Mouse (Mus musculus) testis, adult 2 months (tissue): ENCODE measurements around the gene Gm11541. TPM values are rescaled to one million over a fixed set of nuclear protein-coding genes. Genes with fewer than 3 reads are reported as not detected.

Source experiments
- H3K27ac ChIP-seq: fragments of 200-500 bp; 2 replicates; pipeline ENCODE4 v1.5.1; 2012; ENCODE audit warnings: low read depth, low read length; ENCODE audit not compliant: control insufficient read depth, insufficient read depth
- H3K27me3 ChIP-seq: fragments of 200-500 bp; 2 replicates; pipeline ENCODE4 v1.6.1; 2012; ENCODE audit warnings: mild to moderate bottlenecking, low read length, moderate library complexity; ENCODE audit not compliant: control insufficient read depth, insufficient read depth
- H3K36me3 ChIP-seq: fragments of 200-500 bp; 2 replicates; pipeline ENCODE4 v1.6.1; 2012; ENCODE audit warnings: mild to moderate bottlenecking, low read length; ENCODE audit not compliant: control insufficient read depth, insufficient read depth
- H3K4me1 ChIP-seq: fragments of 200-500 bp; 2 replicates; pipeline ENCODE4 v1.6.1; 2012; ENCODE audit warnings: low read length; ENCODE audit not compliant: control insufficient read depth, insufficient read depth
- H3K4me3 ChIP-seq: fragments of 200-500 bp; 2 replicates; pipeline ENCODE4 v1.5.1; 2012; ENCODE audit warnings: low read depth, mild to moderate bottlenecking, low read length, moderate library complexity, mixed read lengths; ENCODE audit not compliant: control insufficient read depth
- CTCF ChIP-seq: fragments of 200-500 bp; IDR thresholded peaks from 2 replicates; pipeline ENCODE4 v1.5.1; 2012; ENCODE audit warnings: low read depth, mild to moderate bottlenecking, inconsistent platforms, low read length, moderate library complexity; ENCODE audit not compliant: control insufficient read depth, insufficient read depth, insufficient replicate concordance
- POLR2A ChIP-seq: fragments of 200-500 bp; IDR thresholded peaks from 2 replicates; pipeline ENCODE4 v1.6.1; 2012; ENCODE audit warnings: low read depth, mild to moderate bottlenecking, inconsistent platforms, low read length, moderate library complexity; ENCODE audit not compliant: control insufficient read depth
- polyA plus RNA-seq: library from polyadenylated mRNA; depleted of rRNA; stranded (reverse); fragments of >200 nt; gene quantifications from 2 replicates; pipeline ENCODE4 v1.2.3, GENCODE M21; 2012

Gm11541 gene
- polyA plus RNA-seq, 1 experiment, result not detected

DNA sequence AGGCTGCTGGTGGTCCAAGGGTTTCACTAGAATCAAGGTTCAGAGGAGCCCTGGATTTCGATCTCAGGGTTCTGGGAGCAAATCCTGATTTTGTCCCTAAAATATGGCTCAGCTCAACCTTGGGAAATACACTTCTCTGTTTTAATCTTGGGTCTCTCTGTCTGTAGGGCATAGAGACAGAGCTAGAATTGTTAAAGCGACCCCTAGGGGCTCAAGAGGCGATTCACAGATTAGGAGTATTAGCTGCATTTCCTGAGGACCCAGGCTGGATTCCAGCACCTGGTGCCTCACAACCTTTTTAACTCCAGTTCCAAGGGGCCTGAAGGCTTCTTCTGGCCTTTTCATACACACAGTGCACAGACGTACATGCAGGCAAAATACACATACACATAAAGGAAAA, 25.3 kb upstream of the Gm11541 start:
- H3K4me3 ChIP-seq, result no peak overlapping the region
- no peaks in the 10 kb centered on the region for H3K27me3 ChIP-seq
- H3K4me1 ChIP-seq, result no peaks in the 10 kb centered on the region; the same call in 1 of the 2 replicates
- no peaks in the 10 kb centered on the region for H3K36me3 ChIP-seq
- no peak overlapping the region for H3K27ac ChIP-seq
- no peak for TF ChIP-seq POLR2A
- TF ChIP-seq CTCF, result no peak

DNA sequence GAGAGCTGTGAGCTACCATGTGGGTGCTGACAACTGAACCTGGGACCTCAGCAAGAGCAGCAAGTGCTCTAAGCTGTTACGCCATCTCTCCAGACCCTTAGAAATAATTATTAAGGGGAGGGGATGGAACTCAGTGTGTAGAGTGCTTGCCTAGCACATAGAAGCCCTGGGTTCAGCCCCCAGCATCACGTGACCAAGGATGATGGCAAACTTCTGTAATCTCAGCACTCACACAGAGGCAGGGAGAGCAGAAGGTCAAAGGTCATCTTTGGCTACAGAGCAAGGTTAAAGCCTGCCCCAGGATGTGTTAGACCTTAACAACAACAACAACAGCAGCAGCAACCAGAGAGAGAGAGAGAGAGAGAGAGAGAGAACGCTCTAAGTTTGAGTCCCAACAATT, 24.2 kb upstream of the Gm11541 start:
- H3K27ac ChIP-seq, result no peak overlapping the region
- no peaks in the 10 kb centered on the region; the same call in 1 of the 2 replicates for H3K4me1 ChIP-seq
- H3K4me3 ChIP-seq, result no peak overlapping the region
- TF ChIP-seq CTCF (no peak), POLR2A (no peak)
- no peaks in the 10 kb centered on the region for H3K27me3 ChIP-seq
- H3K36me3 ChIP-seq, result no peaks in the 10 kb centered on the region

- Histone ChIP-seq H3K4me1 (no peaks in the 10 kb centered on the region; the same call in 1 of the 2 replicates), H3K36me3 (no peaks in the 10 kb centered on the region), H3K27ac (no peak overlapping the region), H3K27me3 (no peaks in the 10 kb centered on the region), H3K4me3 (no peak overlapping the region)
- TF ChIP-seq CTCF, result no peak
- no peak for TF ChIP-seq POLR2A
These were observed 23.0 kb upstream of the Gm11541 start for GRCm38 (mm10) chr11:94727306-94727705.

DNA sequence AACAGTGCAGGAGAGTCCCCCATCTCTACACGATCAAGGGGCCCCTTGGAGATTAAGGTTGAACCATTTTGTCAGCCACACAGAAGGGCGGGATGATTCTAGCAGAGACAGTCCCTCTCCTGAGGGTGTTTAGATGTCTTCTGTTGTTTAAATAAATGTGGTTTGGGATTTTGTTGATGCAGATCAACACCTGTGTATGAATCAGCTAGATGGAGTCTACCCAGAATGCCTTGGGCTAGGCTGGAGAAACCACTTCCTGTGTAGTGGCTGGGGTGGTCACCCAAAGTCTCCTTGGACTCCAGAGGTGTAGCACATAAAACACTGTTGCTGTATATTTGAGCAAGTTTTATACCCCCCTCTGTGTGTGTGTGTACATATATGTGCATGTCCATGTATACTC, 14.9 kb upstream of the Gm11541 start:
- Histone ChIP-seq H3K4me3 (peak overlapping the region; percentile 8; the same call in 1 of the 2 replicates), H3K4me1 (peaks cover 7% of the 10 kb centered on the region), H3K36me3 (no peaks in the 10 kb centered on the region), H3K27ac (no peak overlapping the region), H3K27me3 (no peaks in the 10 kb centered on the region)
- TF ChIP-seq POLR2A (no peak), CTCF (no peak)

DNA sequence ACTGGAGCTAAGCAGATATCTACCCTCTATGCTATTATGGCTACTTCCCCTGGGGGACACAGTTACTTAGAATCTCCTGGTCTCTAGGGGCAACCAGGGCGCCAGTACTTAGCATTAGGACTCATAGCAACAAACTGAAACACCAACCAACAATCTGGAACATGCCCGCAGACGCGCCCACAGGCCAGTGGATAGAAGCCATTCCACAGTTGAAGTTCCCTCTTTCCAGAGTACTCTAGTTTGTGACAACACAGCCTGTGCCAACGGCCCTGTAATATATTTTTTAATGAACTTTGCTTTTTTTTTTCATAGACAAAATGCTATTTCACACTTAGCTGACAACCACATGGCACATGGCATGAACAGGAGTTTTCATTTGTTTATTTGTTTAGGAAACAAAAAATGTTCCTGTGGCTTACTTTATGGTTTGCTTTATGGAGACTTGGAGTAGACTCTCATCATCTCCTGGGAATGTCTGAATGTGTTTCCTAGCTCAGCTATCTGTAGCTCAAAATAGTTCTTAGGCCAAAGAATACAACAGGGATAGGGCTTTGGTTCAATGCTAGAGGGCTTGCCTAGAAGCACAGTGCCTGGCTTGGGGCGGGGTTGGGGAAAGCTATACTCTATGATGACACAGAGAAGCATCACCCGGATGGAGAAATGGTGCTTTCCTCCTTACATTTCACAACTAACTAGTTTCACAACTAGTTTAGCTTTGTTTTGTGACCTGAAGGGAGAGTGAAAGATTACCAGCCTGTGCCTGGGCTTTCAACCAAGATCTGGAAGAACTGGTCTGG, 14.0 kb upstream of the Gm11541 start:
- no peaks in the 10 kb centered on the region for H3K36me3 ChIP-seq
- no peak overlapping the region for H3K27ac ChIP-seq
- H3K4me3 ChIP-seq, result no peak overlapping the region
- H3K27me3 ChIP-seq, result no peaks in the 10 kb centered on the region
- no peak for TF ChIP-seq POLR2A
- no peak for TF ChIP-seq CTCF
- H3K4me1 ChIP-seq, result peaks cover 7% of the 10 kb centered on the region

- Histone ChIP-seq H3K4me3 (no peak overlapping the region), H3K27ac (no peak overlapping the region)
These were observed 12.9 kb upstream of the Gm11541 start for GRCm38 (mm10) chr11:94717239-94717638.

GRCm38 (mm10) chr11:94716754-94717153, 12.5 kb upstream of the Gm11541 start:
- Histone ChIP-seq H3K36me3 (no peaks in the 10 kb centered on the region), H3K4me1 (peaks cover 7% of the 10 kb centered on the region), H3K27me3 (no peaks in the 10 kb centered on the region), H3K4me3 (no peak overlapping the region), H3K27ac (no peak overlapping the region)
- TF ChIP-seq POLR2A (no peak), CTCF (no peak)

More at GRCm38 (mm10) chr11:94717239-94717638, 12.9 kb upstream of the Gm11541 start:
- Histone ChIP-seq H3K4me1 (peaks cover 7% of the 10 kb centered on the region), H3K27me3 (no peaks in the 10 kb centered on the region), H3K36me3 (no peaks in the 10 kb centered on the region)
- TF ChIP-seq POLR2A (no peak), CTCF (no peak)

DNA sequence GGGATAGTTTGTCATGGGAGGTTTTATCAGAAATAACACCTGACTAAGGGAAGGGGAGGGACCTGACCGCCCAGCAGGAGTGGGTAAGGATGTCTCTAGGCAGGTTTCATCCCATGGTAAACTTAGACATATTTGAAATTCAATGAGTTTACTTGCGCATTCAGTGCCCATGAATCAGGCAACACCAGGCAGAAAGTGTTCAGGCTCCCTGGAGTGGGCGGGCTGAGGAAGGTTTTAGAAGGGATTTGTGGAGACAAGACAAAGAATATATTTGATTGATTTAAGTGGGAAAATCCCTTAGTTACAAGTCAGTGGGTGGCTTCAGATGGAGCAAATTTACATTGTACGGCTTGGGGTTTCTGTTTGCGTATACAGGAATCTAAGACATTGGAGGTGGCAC, 11.3 kb upstream of the Gm11541 start:
- no peak overlapping the region for H3K27ac ChIP-seq
- no peak overlapping the region for H3K4me3 ChIP-seq
- no peaks in the 10 kb centered on the region for H3K36me3 ChIP-seq
- H3K4me1 ChIP-seq, result peaks cover 7% of the 10 kb centered on the region
- TF ChIP-seq POLR2A, result no peak
- TF ChIP-seq CTCF, result no peak
- no peaks in the 10 kb centered on the region for H3K27me3 ChIP-seq
